Mouse (Mus musculus) thymus, adult 2 months (tissue): Measurements from ENCODE around the gene Inhbe. TPM values are rescaled to one million over a fixed set of nuclear protein-coding genes. Genes with fewer than 3 reads are reported as not detected.

Experiments
- DNase-seq: peaks from one replicate; pipeline ENCODE4 v3.0.0; 2021
- H3K27ac ChIP-seq: fragments of 200-500 bp; 2 replicates; pipeline ENCODE4 v1.5.1; 2012; ENCODE audit warnings: low read length, control low read depth; ENCODE audit not compliant: control insufficient read depth, insufficient read depth
- H3K27me3 ChIP-seq: fragments of 200-500 bp; 2 replicates; pipeline ENCODE4 v1.6.1; 2012; ENCODE audit warnings: mild to moderate bottlenecking, low read length, moderate library complexity, mixed read lengths; ENCODE audit not compliant: control insufficient read depth, insufficient read depth
- H3K36me3 ChIP-seq: fragments of 200-500 bp; 2 replicates; pipeline ENCODE4 v1.6.1; 2012; ENCODE audit warnings: mild to moderate bottlenecking, low read length, moderate library complexity; ENCODE audit not compliant: control insufficient read depth, insufficient read depth
- H3K4me1 ChIP-seq: fragments of 200-500 bp; replicated peaks from 2 replicates; pipeline ENCODE4 v1.6.1; 2012; ENCODE audit warnings: low read length; ENCODE audit not compliant: control insufficient read depth, insufficient read depth
- H3K4me3 ChIP-seq: fragments of 200-500 bp; 2 replicates; pipeline ENCODE4 v1.5.1; 2012; ENCODE audit warnings: mild to moderate bottlenecking, low read length, control low read depth, moderate library complexity; ENCODE audit not compliant: control insufficient read depth, insufficient read depth
- CTCF ChIP-seq: fragments of 200-500 bp; IDR thresholded peaks from 2 replicates; pipeline ENCODE4 v1.5.1; 2012; ENCODE audit warnings: mild to moderate bottlenecking, control low read depth, low read length, moderate library complexity, borderline replicate concordance; ENCODE audit not compliant: control insufficient read depth, poor library complexity, insufficient read depth; ENCODE audit errors: extremely low read depth
- POLR2A ChIP-seq: fragments of 200-500 bp; IDR thresholded peaks from 2 replicates; pipeline ENCODE4 v1.6.1; 2012; ENCODE audit warnings: mild to moderate bottlenecking, low read length, control low read depth, moderate library complexity; ENCODE audit not compliant: control insufficient read depth, poor library complexity, insufficient read depth; ENCODE audit errors: extremely low read depth
- WGBS: fragments of 180-500 bp; shearing (Covaris S2); methylation state at CpG from one replicate; pipeline ENCODE4 v1.1.7; 2018; 5-methylcytosine and 5-hydroxymethylcytosine counted together
- polyA plus RNA-seq: library from polyadenylated mRNA; depleted of rRNA; stranded (reverse); fragments of >200 nt; gene quantifications from 2 replicates; pipeline ENCODE4 v1.2.3, GENCODE M21; 2012

The Inhbe gene
- polyA plus RNA-seq, 1 experiment: not detected

GRCm38 (mm10) chr10:127355336-127355735, 1.1 kb upstream of the Inhbe start:
- Histone ChIP-seq H3K4me1 (peaks cover 9% of the 10 kb centered on the region), H3K27me3 (peaks cover 2% of the 10 kb centered on the region; the same call in 1 of the 2 replicates), H3K4me3 (no peak overlapping the region), H3K36me3 (no peaks in the 10 kb centered on the region), H3K27ac (no peak overlapping the region)
- TF ChIP-seq POLR2A: no peak
- no peak for TF ChIP-seq CTCF
- WGBS: 95% methylated on average over 10 of the region's 10 CpGs
- no peak for DNase-seq

DNA sequence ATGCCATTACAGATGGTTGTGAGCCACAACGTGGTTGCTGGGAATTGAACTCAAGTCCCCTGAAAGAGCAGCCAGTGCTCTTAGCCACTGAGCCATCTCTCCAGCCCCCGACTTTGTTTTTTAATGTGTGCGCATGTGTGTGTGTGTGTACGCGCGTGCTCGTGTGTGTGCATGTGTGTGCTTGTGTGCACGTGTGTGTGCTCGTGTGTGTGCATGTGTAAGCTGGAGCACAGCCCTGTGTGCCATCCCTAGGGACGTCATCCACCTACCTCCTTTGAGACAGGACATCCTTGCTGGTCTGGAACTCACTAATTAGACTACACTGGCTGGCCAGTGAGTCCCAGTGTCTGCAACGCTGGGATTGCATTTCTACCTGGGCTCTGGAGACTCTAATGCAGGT, 1.4 kb downstream of the Inhbe start:
- Histone ChIP-seq H3K4me1 (peaks cover 10% of the 10 kb centered on the region), H3K4me3 (no peak overlapping the region), H3K27me3 (peaks cover 2% of the 10 kb centered on the region; the same call in 1 of the 2 replicates), H3K27ac (no peak overlapping the region), H3K36me3 (no peaks in the 10 kb centered on the region)
- WGBS: 97% methylated on average over 11 of the region's 11 CpGs
- TF ChIP-seq CTCF (no peak), POLR2A (no peak)
- DNase-seq: no peak

DNA sequence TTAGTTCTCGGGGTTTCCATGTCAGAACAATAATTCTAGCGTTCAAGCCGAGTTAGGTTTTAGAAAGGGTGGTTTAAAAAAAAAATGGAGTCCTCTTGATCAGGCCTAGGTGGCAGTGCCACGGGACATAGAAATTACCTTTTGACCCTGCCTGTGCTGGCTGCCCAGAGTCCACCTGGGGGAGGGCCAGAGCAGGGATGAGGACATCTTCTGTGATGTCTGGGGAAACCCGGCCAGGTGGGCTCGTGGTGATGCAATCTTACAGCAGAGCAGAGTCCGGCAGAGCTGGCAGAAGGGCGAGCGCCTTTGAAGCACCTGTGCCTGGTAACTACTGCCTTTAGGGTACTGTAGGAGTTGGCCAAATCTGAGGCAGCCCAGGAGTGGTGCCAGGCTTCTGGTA, 2.0 kb downstream of the Inhbe start:
- H3K4me3 ChIP-seq: no peak overlapping the region
- no peak for TF ChIP-seq CTCF
- TF ChIP-seq POLR2A: no peak
- H3K27me3 ChIP-seq: peaks cover 2% of the 10 kb centered on the region; the same call in 1 of the 2 replicates
- H3K36me3 ChIP-seq: no peaks in the 10 kb centered on the region
- peaks cover 10% of the 10 kb centered on the region for H3K4me1 ChIP-seq
- DNase-seq: no peak
- H3K27ac ChIP-seq: no peak overlapping the region
- 88% methylated on average over 9 of the region's 9 CpGs for WGBS

GRCm38 (mm10) chr10:127351719-127352118, 2.5 kb downstream of the Inhbe start:
- H3K27ac ChIP-seq: no peak overlapping the region
- DNase-seq: no peak
- no peaks in the 10 kb centered on the region for H3K36me3 ChIP-seq
- TF ChIP-seq CTCF (no peak), POLR2A (no peak)
- no peak overlapping the region for H3K4me3 ChIP-seq
- peaks cover 2% of the 10 kb centered on the region; the same call in 1 of the 2 replicates for H3K27me3 ChIP-seq
- H3K4me1 ChIP-seq: peaks cover 10% of the 10 kb centered on the region
- 92% methylated on average over 8 of the region's 8 CpGs for WGBS

- Histone ChIP-seq H3K27me3 (peaks cover 2% of the 10 kb centered on the region; the same call in 1 of the 2 replicates), H3K36me3 (no peaks in the 10 kb centered on the region), H3K4me1 (peaks cover 10% of the 10 kb centered on the region), H3K27ac (no peak overlapping the region), H3K4me3 (no peak overlapping the region)
- whole genome bisulfite sequencing: 94% methylated on average over 8 of the region's 8 CpGs
- TF ChIP-seq POLR2A (no peak), CTCF (no peak)
- no peak for DNase-seq
Observed at GRCm38 (mm10) chr10:127351285-127351595, 3.0 kb downstream of the Inhbe start.

- TF ChIP-seq POLR2A: no peak
- TF ChIP-seq CTCF: peak; percentile 90
- H3K4me3 ChIP-seq: peak overlapping the region; percentile 13; the same call in 1 of the 2 replicates
- peaks cover 2% of the 10 kb centered on the region; the same call in 1 of the 2 replicates for H3K27me3 ChIP-seq
- DNase-seq: peak; percentile 81
- no peak overlapping the region for H3K27ac ChIP-seq
- 13% methylated on average over 24 of the region's 24 CpGs for WGBS
- peaks cover 10% of the 10 kb centered on the region for H3K4me1 ChIP-seq
- no peaks in the 10 kb centered on the region for H3K36me3 ChIP-seq
Observed at GRCm38 (mm10) chr10:127350594-127351284, 3.5 kb downstream of the Inhbe start.
